Mouse (Mus musculus) thymus, postnatal 4 days (tissue): Measurements from ENCODE around the gene Vmp1.

Experiments used
- DNase-seq: peaks from one replicate; pipeline ENCODE4 v3.0.0; 2021

Vmp1 gene

DNA sequence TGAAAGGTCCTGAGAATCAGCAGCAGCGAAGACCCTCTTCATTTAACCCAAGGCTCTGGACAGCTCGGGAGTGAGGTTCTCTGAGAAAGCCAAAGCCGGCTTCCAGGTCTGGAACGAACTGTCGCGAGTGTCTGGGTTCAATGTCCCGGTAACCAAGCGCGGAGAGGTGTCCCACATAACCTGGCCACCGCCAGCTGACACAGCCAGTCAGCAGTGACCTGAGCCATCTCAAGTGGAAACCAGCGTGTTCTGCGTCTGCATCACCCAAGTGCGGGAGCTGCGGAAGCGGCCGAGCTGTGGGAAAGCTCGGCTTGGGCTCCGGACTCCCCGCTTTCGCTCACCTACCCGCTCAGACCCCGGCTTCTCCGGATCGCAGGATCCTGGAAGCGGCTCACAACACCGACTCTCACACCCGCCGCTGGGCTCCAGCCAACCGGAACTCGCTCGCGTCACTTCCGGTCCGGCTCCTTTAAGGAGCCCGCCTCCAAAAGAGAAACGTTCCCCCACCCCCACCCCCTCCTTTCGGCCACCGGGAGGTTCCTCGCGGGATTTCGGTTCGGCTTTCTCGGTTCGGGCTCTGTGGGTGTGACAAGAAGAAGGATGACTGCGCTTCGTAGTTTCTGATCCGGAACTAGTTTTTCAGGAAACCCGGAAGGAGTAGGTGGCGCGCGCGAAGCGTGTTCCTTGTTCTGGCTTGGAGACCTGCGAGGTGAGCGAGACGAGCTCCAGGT lies at the start of gene Vmp1, which contains the start of gene Ptrh2:
TSS of gene Vmp1 (minus strand) at position 442 of the 731 bp plus-strand sequence.
TSS of gene Ptrh2 (plus strand) at position 591 of the 731 bp plus-strand sequence.
- peak; percentile 92 for DNase-seq

DNA sequence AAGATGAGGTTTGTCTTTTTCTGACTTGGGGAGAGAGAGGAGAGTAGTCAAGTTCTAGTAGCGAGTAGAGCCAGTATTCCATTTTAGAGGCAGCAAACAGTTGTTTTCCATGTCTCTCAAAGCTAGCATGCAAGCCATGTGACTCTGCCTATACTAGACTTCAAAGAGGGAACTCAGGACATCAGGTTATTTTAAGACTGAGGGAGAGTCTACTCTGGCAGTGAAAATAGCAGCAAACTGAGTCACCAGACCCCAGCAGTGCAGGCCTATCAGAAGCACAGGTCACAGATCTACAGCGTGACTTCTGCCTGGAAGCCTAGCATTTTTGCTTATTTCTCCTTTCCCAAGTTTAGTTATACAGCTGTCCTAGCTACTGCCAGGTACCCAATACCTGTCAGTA lies 47.8 kb upstream of the Vmp1 start:
- DNase-seq, result no peak

DNA sequence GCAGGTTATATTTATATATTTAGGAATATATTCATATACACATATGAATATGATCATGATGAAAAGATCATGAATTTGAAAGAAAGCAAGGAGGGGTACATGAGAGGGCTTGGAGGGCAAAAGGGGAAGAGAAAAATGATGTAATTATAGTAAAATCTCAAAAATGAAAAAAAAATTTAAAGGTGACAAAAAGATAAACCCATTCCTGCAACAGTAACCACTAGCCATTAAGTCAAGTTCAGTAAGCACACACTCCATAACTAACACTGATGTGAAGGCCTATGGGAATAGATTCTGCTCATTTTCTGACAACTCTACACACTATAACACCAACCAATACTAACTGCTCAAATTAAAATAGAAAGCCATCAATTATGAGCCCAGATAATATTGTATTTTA lies 42.0 kb upstream of the Vmp1 start:
- no peak for DNase-seq

DNA sequence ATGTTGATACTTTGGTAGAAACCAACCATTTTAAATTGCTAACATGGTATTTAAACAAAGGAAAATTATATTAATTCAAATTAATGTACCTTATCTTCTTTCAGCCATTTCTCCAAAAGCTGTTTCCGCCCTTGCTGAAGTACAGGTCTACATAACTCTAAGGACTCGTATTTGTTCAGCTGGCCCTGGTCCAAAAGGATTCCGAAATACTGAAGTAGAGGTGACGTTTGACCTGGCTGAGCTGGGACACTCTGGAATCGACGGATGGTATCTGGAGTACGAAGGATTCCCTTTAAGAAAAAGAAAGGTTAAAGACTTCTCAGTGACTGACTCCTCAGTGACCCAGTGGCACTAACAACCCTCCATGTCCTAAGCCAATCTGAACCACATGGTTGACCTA lies 41.3 kb upstream of the Vmp1 start:
- DNase-seq, result no peak

DNA sequence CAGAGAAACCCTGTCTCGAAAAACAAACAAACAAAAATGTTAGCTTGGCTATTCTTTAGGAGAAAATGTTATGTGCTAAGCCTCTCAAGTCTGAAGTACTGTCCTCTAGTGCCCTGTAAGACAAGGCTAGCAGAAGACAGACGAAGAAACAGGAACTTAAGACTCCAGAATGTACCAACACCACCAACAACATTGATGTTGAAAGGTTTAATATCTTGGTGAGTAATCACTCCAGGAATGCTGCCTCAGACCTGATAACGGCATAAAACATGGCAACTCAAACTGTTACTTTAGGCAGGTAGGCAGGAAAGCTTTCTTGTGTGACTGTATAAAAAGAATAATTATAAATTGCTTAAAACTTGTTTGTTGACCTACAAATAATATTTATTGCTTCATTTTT lies 40.4 kb upstream of the Vmp1 start:
- DNase-seq, result no peak

DNA sequence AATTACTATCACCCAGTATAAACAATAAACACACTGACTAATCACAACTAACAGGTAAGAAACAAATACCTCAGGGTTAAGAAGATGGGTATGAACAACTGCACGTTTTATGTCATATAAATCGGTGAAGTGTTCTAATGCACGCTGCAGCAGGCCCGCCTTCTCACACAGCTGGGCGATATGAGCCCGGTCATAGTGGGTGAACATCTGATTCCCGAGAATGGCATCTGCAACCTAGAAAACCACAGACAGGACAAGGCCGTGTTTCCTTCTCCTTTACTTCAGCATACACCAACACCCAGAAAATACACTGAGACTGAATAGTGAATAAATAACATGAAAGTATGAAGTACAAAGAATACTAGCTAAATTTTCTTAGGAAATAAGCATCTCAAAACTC lies 35.8 kb upstream of the Vmp1 start:
- DNase-seq, result no peak

DNA sequence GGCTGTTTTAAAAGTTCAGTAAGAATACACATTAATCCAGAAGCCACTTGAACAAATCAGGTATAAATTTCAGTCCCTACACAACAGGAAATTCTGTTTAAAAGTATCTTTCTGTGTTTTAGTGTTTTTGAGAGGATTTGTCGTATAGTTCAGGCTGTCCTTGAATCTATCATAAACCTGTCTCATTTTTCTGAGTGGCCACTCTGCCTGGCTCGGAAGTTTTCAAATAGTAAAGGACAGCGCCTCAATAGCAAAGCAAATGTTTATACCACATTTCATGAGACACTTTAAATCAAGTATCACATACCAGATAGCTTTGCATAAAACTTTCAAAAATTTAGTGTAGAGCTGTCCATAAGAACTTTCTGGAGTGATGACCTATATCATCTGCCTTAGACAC lies 34.7 kb upstream of the Vmp1 start:
- DNase-seq, result no peak

DNA sequence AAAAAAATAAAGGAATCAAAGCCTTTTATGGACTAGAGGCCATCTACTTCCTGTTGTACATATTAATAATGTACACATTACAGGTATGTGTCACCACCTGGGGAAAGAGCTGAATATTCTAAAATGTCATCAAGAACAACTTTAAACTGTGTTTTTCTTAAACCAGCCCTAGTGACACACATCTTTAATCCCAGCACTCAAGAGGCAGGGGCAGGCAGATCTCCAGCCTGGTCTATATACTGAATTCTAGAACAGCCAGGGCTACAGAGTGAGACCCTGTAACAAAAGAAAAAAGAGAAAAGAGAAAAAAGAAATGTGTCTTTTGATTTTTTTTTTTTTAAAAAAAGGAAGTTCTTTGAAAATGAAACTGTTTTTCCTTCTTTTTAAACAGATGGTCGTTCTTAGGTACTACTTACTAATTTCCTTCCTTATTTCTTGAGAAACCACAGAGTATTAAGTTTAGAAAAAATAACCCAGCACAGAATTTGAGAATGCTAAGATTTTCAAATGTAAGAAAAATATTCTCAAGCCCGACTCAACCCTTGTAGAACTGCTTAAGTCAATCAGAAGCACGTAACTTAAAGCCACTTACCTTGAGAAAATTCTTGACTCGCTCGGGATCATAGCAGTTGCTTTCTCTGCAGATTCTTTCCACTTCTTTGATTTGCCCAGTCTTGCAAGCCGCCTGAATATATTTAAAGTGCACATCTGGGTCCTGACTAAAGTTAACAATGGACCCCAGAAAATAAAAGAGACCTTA lies 33.9 kb upstream of the Vmp1 start:
- DNase-seq, result no peak

DNA sequence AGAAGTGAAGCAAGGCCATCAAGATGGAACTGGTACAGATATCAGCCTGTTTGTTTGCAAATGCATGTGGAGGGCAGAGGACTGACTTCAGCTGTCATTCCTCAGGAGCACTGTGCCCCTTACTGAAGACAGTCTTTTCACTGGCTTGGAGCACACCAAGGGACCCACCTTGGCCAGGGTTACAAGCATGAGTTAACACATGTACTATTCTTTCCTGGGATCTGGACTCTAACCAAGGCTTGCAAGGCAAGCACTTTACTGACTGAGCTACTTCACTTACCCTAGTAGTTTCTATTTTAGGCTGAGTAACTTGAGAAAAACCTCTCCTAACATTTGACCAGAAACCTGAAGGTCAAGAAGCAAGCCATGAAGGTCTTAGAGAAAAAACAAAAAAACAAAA lies 31.0 kb upstream of the Vmp1 start:
- no peak for DNase-seq

DNA sequence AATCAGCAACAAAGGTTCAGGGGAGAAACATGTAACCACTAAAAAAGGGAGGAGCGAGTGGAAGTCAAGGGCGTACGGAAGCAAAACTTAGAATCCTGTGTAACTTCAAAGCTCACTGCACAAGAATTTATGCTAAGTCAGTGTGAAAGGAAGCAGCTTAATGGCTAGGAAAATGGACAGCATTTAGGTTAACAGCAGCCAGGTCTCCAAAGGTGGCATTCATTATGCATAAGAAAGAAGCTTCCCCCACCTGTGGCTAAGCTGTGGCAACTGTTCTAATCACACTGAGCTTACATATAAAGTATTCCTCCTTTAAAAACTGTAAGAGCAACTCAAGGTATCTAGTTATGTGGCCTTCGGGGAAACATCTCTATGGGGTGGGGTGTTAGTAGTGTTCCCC lies 17.5 kb upstream of the Vmp1 start:
- DNase-seq, result no peak

DNA sequence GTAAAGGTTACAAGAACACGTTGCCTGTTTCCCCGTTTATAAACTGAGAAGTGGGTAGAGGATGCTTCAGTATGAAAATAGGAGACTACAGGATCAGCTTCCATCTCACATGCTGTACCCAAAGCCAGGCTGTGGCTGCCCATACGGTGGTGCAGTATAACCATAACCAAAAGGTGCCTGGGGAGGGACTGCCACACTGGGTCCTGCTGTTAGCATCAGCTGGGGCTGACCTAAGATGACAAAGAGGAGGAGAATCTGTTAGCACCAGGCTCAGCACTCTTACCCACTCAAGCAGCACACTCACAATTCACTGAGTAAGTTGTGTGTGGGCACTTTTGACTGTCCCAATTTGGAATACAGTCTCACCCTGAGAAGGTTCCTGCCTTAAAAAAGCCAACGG lies 11.8 kb upstream of the Vmp1 start:
- DNase-seq, result no peak

DNA sequence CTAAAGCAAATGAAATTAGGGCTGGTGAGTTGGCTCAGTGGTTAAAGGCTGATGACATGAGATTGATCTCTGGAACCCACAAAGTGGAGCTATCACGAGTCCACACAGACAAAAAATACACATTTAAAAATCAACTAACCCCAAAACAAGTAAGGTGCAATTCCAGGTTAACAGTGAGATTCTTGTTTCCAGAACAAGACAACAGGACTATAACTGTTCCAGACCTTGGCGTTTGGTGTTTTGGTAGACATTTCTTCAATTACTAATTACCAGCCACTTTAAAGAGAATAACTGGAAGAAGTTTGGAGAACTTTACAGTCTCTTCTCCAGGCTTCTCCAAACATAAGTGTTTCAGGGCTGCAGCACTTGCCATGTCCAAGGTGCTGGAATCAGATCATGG lies 8.9 kb upstream of the Vmp1 start:
- no peak for DNase-seq

DNA sequence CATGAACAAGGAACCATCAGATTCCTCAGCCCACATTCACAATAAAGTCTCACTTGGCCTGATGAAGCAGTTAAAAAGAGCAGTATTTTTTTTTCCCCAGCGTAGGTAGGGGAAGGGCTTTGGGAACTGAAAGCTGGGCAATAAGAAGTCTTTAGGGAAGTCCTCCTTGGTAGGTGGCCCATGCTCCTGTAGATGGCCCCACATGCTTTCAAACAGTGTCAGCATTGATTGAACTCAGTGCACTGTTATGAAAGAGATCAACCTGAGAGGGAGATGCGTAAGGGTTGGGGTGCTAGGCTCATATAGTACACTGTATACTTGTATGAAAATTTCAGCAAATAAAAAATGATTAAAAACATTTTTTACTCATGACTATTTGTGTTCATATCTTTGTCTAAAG lies 8.3 kb upstream of the Vmp1 start:
- no peak for DNase-seq

DNA sequence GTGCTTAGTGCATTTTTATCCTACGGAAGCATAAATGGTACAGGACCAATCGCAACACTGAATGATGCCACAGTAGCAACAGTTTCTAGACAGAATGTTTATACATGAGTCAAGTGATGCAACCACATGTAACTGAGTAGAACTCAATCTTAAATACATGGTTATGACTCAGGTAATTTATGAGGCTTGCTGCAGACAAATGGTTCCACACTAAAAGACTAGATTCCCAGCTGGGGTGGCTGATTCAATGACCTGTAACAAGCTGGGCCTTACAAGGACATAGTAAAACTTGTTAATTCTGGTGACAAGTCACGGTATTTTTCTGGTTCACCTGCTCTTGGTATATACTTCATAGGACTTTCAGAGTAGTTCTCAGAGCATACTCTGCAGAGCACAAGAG lies 7.8 kb upstream of the Vmp1 start:
- DNase-seq, result no peak

DNA sequence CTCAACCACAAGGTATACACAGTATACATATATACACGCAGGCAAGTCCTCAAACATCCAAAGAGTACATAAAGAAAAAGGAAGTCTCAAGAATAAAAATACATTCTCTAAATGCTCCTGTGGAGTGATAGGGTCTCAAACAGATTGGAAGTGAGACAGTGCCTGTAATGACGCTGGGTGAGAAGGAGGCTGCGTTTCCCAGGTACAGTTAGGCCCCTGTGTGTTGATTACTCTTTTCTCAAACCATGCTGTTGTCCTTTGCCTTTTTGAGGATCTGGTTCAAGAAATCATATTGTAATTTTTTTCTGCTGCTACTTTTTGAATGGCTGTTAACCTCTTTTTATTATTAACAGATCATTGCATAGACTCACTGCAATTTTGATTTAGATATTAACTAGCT lies 6.7 kb upstream of the Vmp1 start:
- DNase-seq, result no peak

DNA sequence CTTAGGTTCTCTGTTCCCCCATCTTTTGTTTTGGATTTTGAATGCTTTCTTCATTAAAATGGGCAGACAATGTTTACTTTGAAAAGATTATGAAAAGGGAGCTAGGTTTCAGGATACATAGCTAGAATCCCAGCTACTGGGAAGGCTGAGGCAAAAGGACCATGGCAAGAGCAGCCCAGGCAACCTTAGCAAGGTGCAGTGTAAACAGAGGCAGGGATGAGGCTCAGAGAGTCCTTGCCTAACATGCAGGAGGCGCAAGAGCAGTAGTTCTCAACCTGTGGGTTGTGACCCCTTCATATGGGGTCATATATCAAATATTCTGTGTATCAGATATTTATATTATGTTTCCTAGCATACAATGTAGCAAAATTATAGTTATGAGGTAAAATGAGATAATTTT lies 1.7 kb upstream of the Vmp1 start:
- no peak for DNase-seq

DNA sequence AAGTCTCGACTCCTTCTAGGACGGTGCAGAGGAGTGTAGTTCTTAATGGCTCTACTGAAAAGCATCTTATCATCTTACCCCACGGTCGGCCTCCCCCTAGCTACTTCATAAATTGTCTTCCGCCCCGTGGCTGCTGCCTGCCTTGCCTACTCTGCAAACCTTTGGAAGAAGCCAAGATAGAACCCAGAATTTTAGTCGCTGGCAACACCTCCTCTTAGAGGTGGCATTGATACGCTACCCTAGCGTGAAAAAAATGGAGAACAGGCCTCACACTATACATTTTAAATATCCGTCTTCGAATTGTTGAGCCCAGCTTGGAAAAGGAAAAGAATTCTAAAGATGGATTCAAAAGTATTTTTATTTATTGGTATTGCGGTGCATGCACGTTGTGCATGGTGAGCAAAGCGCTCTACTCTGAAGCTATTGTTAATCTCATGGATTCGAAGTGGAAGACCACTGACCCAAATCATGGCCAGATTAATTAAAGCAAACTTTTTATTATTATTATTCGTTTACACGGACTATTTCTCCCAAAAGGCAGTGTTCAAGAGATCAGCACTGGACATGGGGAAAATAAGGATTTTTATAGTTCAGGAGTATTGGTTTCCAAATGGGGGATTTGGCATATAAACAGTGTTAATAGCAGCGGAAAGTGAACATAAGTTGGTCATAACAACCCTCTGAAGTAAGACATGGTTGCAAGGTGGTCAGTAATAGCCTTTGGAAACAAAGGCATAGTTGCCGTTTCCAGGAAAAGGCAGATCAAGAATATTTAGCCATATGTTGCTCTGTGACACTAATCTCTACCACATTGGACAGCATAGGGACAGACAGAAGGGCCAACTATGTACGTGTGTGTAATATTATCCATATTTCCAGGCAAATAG lies 733 bp upstream of the Vmp1 start:
- no peak for DNase-seq

DNA sequence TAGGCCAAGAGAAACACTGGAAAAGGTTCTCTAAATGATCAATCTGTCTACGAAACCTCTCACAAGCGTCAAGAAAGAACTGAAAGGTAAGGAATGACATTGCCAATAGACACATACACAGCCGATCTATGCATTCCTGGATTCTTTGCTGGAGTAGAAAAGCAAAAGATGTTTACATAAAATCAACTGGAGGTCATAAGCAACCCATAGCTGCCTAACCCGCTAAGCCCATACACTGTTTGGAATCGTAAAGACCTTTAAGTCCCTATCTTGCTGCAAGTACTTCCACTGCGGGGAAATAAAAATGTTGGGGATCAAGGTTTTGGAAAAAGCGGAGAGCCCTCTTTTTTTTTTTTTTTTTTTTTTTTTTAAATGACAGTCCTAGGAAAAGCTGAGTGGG lies 775 bp downstream of the Vmp1 start:
- DNase-seq, result no peak

DNA sequence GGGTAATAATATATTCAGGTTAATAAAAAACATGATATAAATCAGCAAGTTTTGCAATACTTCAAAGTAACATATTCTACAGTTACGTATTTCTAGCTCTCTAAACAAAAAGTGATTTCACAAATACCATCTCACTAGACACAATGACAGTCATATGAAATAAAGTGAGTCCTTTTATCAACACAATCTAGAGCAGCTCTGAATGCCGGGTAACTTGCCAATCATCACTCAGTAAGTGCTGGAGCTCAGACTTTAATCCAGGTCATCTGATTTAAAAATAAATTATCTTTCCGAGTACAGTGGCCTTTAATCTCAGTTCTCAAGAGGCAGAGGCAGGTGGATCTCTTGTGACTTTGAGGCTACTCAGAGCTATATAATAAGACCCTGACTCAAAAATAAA lies 2.2 kb downstream of the Vmp1 start:
- no peak for DNase-seq

DNA sequence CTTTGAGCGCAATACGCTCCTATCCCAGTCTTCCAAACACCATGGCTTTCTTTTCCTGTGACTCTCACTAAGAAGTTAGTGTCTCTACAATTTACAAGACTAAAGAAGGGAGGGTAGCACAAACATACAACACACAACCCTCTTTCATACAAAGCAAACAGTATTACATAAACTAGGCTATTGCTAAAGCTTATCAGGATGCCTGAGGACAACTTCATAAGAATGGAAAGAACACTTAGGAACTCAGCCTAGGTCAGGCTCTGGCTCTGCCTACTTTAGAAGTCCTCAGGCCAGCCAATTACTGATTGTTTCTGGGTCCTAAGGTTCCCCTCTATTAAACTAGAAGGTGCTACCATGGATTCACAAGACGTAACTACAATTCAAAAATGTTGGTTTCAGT lies 2.9 kb downstream of the Vmp1 start:
- no peak for DNase-seq

DNA sequence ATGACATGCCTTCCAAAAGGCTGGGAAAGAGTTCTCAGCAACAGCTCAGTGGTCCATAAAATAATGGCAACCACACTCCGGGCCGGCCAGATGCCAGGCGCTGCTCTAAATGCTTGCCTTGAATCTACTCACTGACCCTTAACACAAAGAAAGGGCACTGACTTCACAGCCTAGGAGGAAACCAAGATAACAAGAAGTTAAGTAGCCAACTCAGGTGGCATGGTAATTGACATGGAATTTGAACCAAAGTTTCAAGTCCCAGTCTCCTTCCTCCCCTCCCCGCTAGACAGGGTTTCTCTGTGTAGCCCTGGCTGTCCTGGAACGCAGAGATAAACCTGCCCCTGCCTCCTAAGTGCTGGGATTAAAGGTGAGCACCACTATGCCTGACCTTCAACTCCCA lies 4.7 kb downstream of the Vmp1 start:
- no peak for DNase-seq

DNA sequence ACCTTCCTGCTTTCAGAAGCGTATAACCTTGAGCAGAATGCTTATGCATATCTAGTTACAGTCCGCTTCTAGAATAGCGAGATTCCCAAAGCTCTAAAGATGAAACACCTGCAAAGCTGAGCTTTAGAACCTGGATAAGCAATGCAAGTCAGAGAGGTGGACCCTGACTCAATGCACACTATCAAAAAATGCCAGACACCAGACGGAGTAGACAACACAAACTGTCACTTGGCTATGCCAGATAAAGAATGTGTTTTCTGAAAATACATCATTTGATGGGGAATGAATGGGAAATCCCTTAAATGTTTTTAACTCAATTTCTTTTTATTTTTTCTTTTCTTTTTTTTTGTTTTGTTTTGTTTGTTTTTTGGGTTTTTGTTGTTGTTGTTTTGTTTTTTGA lies 8.1 kb downstream of the Vmp1 start:
- DNase-seq, result no peak

DNA sequence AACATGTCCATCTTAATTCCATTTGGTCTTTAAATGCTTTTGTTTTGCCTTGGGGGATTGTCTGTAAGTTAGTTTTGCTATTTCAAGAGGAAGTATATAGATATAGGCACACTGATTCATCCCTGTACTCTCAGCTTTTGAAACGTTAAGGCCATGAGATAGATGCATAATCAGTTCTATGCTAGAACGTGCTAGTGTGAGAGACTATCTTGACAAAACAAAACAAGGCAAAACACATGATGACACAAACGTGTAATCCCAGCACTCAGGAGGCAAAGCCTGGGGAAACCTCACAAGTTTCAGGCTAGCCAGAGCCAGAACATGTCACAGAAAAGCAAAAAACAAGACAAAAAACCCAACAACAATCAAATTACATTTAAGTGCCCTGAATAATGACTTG lies 10.9 kb downstream of the Vmp1 start:
- DNase-seq, result no peak
